Mouse (Mus musculus) inflammation-experienced regulatory T-cells, adult 6 months (primary cell): ENCODE measurements at regions not wholly inside any gene's neighbourhood (a gene's known extent, or its start where the extent isn't known, plus 50 kb on each side); places are given as distances from the start of the nearest gene placed in this dataset.
A peak's percentile ranks its signal among the peaks of the same experiment; 100 is the strongest.

Experiments
- ATAC-seq: one replicate; pipeline ENCODE4 v1.8.0; 2017

GRCm38 (mm10) chr2:74981856-74982255 lies 156.3 kb downstream of the Mtx2 start:
- no peak for ATAC-seq

DNA sequence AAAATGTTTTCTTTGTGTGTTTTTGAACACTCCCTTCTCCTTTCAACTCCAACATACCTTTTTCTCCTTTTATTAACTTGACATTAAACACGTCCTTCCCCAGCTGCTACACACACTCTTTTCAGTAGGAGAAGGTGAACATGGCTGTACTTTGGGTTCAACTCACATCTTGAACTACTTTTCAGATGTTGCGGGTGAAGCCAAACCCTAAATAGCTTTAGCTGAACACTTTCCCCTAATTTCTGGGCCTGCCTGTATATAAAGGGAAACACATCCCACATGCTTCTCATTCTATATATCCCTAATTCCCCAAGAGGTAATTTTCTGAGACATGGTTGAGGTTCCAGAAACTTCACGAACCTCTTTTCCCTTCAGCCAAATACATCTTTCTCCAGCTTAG lies 168.2 kb downstream of the Mtx2 start:
- ATAC-seq: no peak

- no peak for ATAC-seq
These were observed 169.4 kb downstream of the Mtx2 start for GRCm38 (mm10) chr2:74994998-74995397.

DNA sequence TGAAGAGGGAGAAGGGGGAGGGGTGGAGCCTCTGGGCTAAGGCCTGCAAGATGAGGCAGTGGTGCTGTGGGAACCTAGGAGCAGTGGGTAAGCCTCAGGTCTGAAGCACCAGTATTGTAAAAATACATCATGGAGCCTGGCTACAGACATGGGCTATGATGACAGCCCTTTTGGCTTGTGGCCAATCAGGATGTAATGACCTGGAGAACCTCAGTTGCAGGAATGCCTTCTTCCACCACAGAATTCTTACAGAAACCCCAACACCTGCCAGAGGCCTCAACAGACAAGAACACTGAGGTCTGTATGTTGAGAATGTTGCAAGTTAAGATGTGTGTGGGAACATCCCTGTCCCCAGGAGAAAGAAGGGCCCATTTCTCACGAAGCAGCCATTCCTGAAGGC lies 172.1 kb downstream of the Mtx2 start:
- ATAC-seq: no peak

DNA sequence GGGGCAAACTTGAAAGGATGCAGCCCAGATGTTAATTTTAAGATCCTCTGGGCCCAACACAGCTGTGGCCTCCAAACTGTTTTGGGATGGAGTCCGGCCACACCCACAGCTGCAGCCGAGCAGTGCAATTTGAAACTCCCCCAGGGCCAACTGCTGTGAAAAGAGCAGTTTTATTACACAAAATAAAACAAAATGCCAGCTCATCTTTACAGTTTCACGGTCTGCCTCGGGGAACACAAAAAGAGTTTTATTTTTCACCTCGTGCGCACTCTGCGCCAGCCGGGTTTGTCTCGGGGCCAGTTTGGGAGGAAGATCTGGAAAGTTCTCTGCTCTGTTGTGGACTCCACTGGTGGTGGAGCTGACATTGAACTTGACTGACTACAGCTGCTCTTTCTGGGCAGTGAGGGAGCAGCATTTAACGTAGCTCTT lies 174.8 kb downstream of the Mtx2 start:
- ATAC-seq: no peak

- no peak for ATAC-seq
These were observed 177.0 kb downstream of the Mtx2 start for GRCm38 (mm10) chr2:75002562-75002961.

DNA sequence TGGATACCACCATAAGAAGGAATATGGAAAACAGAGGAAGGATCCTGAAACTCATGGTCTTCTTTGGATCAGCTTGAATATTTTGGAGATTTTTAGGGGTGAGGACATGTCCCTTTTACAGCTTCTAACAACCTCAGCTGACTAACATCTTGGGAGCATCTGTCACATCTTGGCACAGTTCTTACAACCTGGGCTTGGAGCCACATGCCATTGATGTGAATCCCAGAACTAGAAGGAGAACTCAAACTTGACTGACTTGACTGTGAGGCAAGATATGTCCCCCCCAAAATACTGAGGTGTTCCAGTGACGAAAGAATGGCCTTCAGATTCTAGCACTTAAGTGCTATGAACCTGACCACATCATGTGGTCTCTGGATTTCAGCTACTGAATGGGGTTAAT lies 182.5 kb downstream of the Mtx2 start:
- ATAC-seq: no peak

GRCm38 (mm10) chr2:75010647-75011046 lies 185.0 kb downstream of the Mtx2 start:
- ATAC-seq: no peak

DNA sequence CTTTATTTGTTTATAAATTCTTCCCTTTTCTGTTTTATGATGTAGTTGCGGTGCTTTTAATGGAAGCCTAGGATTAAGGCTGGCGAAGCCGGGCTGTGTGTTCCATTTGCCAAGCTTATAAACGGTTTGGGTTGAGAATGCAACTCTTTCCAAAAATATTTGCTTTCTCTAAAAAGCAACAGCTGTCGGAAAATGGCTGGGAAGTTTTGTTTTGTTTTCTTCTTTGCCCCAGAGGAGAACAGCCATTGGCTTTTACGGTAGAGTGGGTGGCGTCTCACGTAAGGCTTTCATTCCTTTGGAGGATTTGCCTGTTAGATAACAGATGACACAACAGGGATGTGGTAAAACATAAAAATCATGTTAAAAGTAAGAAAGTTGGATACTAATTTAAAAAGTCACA lies 186.4 kb downstream of the Mtx2 start:
- no peak for ATAC-seq

DNA sequence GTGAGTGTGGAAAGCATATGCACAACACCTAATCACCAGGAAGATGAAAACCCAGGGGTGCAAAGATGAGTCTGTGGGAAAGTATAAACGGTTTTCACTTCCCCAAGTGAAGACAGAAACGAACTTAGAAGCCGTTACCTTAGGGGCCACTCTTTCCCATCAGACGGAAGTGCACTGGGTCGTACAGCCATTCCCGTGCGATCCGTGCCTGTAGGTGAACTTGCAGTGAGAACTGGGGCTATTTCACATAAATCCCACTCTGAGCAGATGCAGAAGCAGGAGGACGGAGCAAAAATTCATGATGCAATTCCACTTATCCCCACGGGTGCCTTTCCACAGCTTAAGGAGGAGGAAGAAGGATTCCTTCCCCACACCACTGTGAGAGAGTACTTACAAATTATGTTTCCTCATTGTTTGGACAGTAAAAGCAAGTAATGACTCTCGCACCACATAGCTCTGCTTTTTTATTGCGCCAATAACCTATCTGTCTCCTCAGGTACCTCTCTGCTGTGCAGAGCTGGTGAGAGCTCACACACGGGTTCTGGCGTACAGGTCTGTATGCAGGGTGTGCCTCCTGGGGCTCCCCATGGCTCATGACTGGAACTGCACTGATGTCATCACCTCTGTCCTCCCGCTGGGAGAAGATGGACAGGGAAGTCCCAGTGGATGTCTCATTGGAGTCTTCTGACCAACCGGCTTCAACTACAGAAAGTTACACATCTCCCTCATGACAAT lies 189.6 kb downstream of the Mtx2 start:
- ATAC-seq: no peak

- no peak for ATAC-seq
These were observed 193.9 kb downstream of the Mtx2 start for GRCm38 (mm10) chr2:75019459-75019858.

- no peak for ATAC-seq
These were observed 196.0 kb downstream of the Mtx2 start for GRCm38 (mm10) chr2:75021639-75022038.

DNA sequence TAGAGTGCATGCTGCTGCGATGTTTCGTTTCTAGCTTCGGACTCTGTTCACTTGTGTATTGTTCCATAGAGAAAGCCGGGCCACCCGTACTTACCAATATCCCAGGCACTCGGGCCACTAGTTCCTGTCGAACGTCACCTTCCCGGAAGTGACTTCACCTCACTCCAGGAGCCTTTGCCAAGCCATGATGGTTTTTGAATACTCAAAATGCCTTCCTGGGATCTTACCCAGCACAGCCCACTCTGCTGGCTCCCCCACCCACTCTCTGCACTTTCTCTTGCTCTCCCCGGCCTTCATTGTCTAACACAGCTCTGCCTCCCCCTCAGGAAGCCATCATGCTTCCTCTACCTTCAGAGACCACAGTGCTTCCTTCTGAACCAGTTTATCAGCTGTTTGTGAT lies 202.5 kb downstream of the Mtx2 start:
- ATAC-seq: no peak

- ATAC-seq: no peak
These were observed 203.6 kb downstream of the Mtx2 start for GRCm38 (mm10) chr2:75029089-75029693.

DNA sequence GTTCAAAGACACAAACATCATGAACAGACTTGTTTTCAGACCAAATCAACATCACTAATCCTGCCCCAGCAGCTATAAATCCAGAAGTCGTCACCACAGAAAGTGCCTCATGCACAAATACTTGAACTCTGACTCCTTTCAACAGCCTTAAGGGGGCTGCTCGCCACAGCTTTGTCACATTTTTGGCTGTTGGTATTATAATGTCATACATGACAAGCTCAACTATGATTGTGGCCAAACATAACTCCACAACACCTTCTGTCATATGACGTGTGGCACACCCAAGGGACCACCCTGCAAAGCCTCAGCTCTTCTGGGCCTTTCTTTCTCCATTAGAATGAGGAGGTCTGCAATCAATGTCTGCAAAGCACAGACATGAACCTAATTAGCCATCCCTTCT lies 209.1 kb downstream of the Mtx2 start:
- no peak for ATAC-seq

DNA sequence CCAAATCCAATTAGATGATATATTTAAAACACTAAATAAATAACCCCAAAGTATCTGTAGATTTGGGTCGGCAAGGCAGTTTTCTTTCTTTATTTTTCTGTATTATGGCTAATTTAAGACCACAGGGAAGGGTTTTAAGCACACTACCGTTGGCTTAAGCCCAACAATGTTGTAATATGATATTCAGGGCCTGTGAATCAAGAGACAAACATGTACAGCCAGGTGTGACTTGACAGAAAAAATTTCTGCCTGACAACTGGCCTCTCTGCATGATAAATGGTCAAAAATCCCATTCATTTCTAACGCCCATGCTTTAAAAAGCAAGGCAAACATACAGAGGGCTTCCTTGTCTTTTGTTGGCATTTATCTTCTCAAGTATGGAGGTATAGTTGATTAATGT lies 213.5 kb downstream of the Mtx2 start:
- no peak for ATAC-seq

DNA sequence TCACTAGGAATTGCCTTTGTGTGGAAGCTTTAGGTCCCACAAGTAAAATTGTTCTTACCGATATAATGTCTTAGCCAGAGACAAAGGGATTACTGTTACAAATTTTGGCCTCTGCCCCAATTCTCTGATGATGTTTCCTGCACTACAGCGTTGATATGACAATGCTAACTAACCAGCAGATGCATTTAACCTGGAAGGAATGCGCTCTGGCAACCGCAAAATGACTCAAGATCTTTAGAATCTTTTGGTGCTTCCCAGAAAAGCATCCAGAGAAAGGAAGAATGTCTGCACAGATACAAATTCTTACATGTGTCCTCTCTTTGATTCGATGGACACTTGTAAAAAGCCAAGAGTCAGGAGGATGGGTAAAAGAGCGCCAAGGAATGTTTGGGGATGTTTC lies 221.3 kb downstream of the Mtx2 start:
- ATAC-seq: no peak

GRCm38 (mm10) chr2:75048071-75048470 lies 222.5 kb downstream of the Mtx2 start:
- ATAC-seq: no peak

GRCm38 (mm10) chr2:75054474-75055186 lies 229.0 kb downstream of the Mtx2 start:
- peak; percentile 74 for ATAC-seq

GRCm38 (mm10) chr2:75055187-75055543 lies 229.6 kb downstream of the Mtx2 start:
- peak; percentile 61 for ATAC-seq

- no peak for ATAC-seq
These were observed 235.4 kb downstream of the Mtx2 start for GRCm38 (mm10) chr2:75061009-75061408.

GRCm38 (mm10) chr2:75061456-75062188 lies 236.0 kb downstream of the Mtx2 start:
- ATAC-seq: no peak

- ATAC-seq: no peak
These were observed 236.5 kb downstream of the Mtx2 start for GRCm38 (mm10) chr2:75062189-75062510.
